Mouse (Mus musculus): ENCODE results near the gene Gstm6. TPM values are rescaled to one million over a fixed set of nuclear protein-coding genes. Genes with fewer than 3 reads are reported as not detected.

Gene Gstm6
- polyA plus RNA-seq (2017; shearing (Covaris generic)) = not detected

DNA sequence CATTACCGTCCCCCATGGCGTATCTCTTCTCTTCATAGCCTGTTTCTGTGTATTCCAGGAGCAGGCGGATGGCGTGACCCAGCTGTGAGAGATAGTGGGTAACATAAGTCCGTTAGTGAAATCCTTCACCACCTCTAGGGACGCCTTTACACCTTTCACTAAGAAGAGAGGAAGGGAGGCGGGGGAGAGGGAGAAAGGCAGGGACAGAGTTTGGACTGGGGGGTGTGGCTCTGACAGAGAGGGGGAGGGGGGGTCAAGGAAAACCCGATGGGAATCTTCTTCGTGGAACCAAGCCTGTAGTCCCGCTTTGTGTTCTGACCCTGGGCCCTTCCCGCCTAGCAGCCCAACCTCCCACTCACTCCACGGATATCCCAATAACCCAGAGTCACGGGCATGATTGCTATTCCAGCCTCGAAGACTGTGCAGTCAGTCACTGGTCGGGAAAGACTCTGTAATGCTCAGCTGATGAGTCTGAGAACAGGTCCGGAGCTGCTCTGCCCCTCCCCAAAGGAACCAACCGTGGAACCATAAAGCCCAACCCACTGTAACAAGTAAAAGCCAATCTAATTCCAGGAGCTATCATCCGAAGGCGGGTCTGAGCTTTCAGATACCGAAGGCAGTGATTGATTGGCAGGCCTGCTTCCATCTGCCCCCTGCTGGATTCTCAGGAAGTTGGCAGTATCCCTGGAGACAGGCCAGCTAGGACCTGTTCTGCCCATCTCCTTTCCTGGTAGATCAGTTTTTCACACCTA is at the start of gene Gstm6:
Gene Gstm6, minus strand, starts transcription at position 511 of the 752 bp plus-strand sequence.

DNA sequence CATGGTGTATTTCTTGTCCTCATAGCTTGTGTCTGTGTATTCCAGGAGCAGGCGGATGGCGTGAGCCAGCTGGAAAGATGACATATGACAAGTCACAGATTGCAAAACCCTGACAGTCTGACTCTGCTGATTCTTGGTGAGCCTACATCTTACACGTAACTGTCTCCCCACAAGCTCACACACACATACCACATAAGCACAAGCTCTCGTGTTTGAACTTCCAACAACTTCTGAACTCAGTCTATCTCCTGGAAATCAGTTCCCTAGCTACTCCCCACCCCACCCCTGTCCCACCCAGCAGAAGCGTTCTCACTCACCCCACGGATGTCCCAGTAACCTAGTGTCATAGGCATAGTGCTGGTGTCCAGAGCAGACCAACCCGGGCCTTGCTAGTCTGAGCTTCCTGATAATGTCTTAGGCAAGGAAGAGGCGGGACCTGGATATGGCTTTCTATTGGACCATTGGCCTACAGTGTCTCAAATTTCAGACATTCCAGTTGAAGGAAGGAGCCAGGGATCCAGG is 42.6 kb upstream of the Gstm6 start, which contains the start of gene Gstm2:
Gene Gstm2, minus strand, starts transcription at position 413 of the 522 bp plus-strand sequence.

DNA sequence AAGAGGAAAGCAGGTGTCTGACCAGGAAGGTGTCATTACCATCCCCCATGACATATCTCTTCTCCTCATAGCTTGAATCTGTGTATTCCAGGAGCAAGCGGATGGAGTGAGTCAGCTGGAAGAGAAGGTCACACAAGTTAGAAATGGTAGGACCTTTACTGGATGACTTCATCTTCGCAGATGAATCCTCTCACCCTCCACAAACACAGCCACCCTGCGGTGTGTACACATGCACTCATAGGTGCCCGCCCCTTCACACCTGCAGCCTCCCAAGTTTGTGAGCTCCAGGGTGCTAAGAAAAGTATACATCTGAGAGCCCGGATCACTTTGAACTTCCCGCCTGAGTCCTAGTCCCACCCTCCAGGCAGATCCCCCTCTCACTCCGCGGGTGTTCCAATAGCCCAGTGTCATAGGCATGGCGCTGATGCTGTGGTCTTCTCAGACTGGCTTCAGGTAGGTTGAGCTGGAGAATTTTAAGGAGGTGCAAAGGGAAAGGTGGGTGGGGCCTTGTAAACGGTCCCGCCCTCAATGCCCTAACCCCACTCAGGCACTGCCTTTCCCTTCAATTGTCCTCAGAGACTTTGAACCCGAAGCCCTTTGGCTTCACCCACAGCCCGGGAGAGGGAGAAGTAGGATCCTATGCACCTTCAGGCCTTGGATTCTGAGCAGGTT is 25.3 kb upstream of the Gstm6 start, which contains the start of gene Gstm3:
Gene Gstm3, minus strand, starts transcription at position 560 of the 672 bp plus-strand sequence.

DNA sequence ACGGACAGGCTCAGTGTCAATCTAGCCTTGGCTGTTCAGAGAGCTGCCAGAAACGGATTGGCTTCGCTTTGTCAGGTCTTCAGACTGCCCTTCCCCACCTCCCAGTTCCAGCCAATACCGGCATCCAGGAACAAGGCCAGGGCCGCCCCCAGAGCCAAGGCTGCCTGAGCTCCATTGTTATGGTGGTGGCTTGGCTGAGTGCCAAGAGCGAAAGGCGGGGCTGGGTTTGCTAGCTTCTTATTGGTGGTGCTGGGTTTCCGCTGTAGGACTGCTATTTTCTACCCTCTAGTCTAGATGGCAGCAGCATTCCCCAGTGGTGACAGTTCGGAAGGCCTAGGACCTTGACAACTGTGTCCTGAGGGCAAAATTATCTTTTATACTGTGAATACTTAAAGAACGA is 11.9 kb downstream of the Gstm6 start, which contains the start of gene Gstm7:
Gene Gstm7, minus strand, starts transcription at position 148 of the 400 bp plus-strand sequence.

DNA sequence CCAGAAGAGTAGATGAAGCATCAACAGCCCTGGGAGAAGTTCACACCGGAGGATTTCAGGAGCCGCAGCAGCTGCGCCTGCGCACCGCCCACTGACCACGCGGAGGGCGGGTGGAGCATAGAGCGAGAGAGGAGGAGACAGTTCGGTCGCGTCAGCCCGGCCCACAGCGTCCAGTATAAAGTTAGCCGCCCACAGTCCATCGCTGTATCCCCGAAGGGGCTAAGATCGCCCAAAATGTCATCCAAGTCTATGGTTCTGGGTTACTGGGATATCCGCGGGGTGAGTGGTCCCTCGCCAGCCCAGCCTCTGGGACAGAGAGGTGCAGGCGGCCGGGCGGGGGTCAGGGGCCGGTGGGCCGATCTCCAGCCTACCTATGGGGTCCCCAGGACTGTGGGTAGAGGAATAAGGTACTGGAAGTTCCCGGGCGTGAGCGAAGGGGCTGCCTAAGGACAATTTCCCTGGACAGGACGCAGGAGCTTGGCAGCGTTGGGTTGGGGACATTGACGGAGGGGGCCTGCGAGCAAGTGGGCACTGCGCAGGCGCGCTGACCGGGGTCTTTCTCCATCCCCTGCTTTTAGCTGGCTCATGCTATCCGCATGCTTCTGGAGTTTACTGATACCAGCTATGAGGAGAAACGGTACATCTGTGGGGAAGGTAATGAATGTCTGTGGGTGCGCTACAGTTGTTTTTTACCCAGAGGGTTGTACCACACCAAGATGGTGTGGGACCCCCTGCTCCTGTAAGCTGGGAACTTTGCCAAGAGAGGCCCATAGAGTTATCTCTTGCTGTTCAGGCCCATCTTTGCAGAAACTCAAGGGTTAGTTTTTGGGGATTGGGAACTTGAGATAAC is 47.6 kb downstream of the Gstm6 start, which contains the start of gene Gstm5:
Gene Gstm5, plus strand, starts transcription at position 102 of the 850 bp plus-strand sequence.

Other genes starting within 250 kb of the Gstm6 start
- gene Ahcyl1, start 247.2 kb downstream of the Gstm6 start, polyA plus RNA-seq (2017; shearing (Covaris generic)) = 10.3 TPM
- 33.8 TPM for gene Csf1, start 183.3 kb downstream of the Gstm6 start, polyA plus RNA-seq (2017; shearing (Covaris generic))
- not detected for gene Eps8l3, start 66.5 kb downstream of the Gstm6 start, polyA plus RNA-seq (2017; shearing (Covaris generic))
- 2.5 TPM for gene Gstm5, start 47.9 kb downstream of the Gstm6 start, polyA plus RNA-seq (2017; shearing (Covaris generic))
- 0.78 TPM for gene Gstm7, start 11.9 kb downstream of the Gstm6 start, polyA plus RNA-seq (2017; shearing (Covaris generic))
- gene Gstm3, start 25.5 kb upstream of the Gstm6 start, polyA plus RNA-seq (2017; shearing (Covaris generic)) = not detected
- not detected for gene Gstm2, start 42.7 kb upstream of the Gstm6 start, polyA plus RNA-seq (2017; shearing (Covaris generic))
- 4.3 TPM for gene Gstm1, start 74.2 kb upstream of the Gstm6 start, polyA plus RNA-seq (2017; shearing (Covaris generic))
- 10.0 TPM for gene Gstm4, start 101.1 kb upstream of the Gstm6 start, polyA plus RNA-seq (2017; shearing (Covaris generic))
- gene Ampd2, start 142.9 kb upstream of the Gstm6 start, polyA plus RNA-seq (2017; shearing (Covaris generic)) = 71.3 TPM
- gene Gnat2, start 149.0 kb upstream of the Gstm6 start, polyA plus RNA-seq (2017; shearing (Covaris generic)) = not detected
- 238 TPM for gene Gnai3, start 202.4 kb upstream of the Gstm6 start, polyA plus RNA-seq (2017; shearing (Covaris generic))
- gene Gpr61, start 211.1 kb upstream of the Gstm6 start, polyA plus RNA-seq (2017; shearing (Covaris generic)) = not detected
- 0.33 TPM for gene Amigo1, start 242.6 kb upstream of the Gstm6 start, polyA plus RNA-seq (2017; shearing (Covaris generic))

Data from inflammation-experienced regulatory T-cells, adult 16 weeks (primary cell).